Mouse (Mus musculus) layer of hippocampus, postnatal 14 days (tissue): Measurements from ENCODE around the gene Slc37a1. TPM values are rescaled to one million over a fixed set of nuclear protein-coding genes. Genes with fewer than 3 reads are reported as not detected.
"Not testable (repeated sequence)": the region's sequence is repeated elsewhere in the genome, so short reads cannot be mapped to it uniquely, and the experiment has no call there.

Experiments used
- DNase-seq, 2 experiments: peaks; one replicate each; pipeline ENCODE4 v3.0.0; 2021 to 2022; ENCODE audit warnings: low spot score in 2 of 2, mixed read lengths in 1 of 2
- total RNA-seq, 2 experiments: library from RNA; stranded (reverse); gene quantifications; 2 replicates each; pipeline ENCODE4 v1.2.3; 2021

Slc37a1 gene
- total RNA-seq, 2 experiments from 2014 or later: 4.2 to 7.0 TPM

- DNase-seq: no peak
Observed at GRCm38 (mm10) chr17:31344816-31345215, 58.2 kb downstream of the Slc37a1 start.

GRCm38 (mm10) chr17:31348129-31348528, 61.5 kb downstream of the Slc37a1 start:
- DNase-seq: no peak

- peak in 1 of 2 experiments; percentile 36 for DNase-seq
Observed at GRCm38 (mm10) chr17:31349388-31349787, 62.8 kb downstream of the Slc37a1 start.

DNA sequence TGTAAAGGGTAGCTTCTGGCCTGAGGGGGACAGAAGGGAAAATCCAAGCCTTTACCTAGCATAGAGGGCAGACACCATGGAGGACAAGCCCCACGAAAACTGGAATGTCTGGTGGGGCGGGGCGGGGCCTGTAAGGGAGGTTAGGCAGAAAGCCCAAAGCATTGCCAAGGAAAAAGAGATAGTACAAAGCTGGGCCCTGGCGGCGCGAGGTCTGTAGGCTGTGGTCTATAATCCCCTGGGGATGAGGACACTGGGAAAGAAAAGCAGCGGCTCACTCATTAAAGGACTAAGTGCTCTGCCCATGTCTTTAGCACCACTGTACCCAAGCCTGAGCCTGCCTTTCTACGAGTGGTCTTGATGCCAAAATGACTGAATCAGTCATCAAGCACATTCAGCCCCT, 65.4 kb downstream of the Slc37a1 start:
- no peak for DNase-seq

- DNase-seq: no peak
Observed at GRCm38 (mm10) chr17:31353255-31353654, 66.7 kb downstream of the Slc37a1 start.

DNA sequence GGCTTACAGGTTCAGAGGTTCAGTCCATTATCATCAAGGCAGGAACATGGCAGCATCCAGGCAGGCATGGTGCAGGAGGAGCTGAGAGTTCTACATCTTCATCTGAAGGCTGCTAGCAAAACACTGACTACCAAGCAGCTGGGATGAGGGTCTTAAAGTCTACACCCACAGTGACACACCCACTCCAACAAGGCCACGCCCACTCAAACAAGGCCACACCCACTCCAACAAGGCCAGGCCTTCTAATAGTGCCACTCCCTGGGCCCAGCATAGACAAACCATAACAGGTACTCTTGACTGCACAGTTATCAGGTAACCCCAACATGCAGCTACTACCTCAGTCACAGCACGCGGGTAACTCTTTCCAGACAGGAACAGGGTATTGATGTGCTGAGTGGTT, 68.1 kb downstream of the Slc37a1 start:
- not testable (repeated sequence) for DNase-seq

GRCm38 (mm10) chr17:31355792-31356502, 69.4 kb downstream of the Slc37a1 start:
- no peak for DNase-seq

DNA sequence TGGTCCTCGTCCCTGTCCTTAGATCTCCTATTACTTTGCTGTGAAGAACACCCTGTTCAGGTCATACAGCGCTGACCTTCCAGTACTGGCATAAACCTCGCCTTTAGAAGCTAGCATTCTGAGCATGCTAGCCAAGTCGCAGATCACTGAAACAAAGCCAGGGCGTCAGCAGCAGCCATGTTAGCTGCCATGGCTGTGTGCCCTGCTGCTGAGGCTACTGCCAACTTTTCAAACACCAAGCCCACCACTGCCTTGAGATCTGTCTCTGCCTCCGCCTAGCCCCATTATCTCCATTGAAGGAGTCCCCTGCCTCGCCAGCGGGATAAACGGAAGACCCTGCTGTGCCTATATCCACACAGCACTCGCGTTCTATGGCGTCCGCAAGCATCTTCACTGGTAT, 74.0 kb downstream of the Slc37a1 start:
- no peak for DNase-seq

- no peak for DNase-seq
Observed at GRCm38 (mm10) chr17:31365586-31366166, 79.1 kb downstream of the Slc37a1 start.

- DNase-seq: no peak
Observed at GRCm38 (mm10) chr17:31370221-31370620, 83.6 kb downstream of the Slc37a1 start.

GRCm38 (mm10) chr17:31370931-31371330, 84.3 kb downstream of the Slc37a1 start:
- DNase-seq: no peak

DNA sequence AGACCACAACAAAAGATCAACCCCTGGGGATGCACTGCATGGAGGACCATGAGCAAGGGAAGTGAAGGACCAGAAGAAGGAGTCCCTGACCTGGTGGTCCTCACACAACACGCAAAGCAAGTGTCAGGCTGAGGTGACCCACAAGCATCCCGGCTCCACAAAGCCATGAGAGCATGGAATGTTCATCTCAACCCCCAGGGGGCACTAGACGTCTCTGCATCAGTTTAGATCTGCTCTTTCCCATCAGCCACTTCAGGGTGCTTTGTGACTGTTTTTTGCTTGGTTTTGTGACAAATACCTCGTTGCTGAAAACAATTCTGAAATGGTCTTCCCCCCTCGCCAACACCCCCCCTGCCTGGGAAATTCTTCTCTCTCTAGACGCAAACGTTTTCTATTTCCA, 91.4 kb downstream of the Slc37a1 start:
- peak; percentile 78 to 87 for DNase-seq

GRCm38 (mm10) chr17:31378361-31378761, 91.8 kb downstream of the Slc37a1 start:
- DNase-seq: peak in 1 of 2 experiments; percentile 61

GRCm38 (mm10) chr17:31379086-31379485, 92.5 kb downstream of the Slc37a1 start:
- no peak for DNase-seq

DNA sequence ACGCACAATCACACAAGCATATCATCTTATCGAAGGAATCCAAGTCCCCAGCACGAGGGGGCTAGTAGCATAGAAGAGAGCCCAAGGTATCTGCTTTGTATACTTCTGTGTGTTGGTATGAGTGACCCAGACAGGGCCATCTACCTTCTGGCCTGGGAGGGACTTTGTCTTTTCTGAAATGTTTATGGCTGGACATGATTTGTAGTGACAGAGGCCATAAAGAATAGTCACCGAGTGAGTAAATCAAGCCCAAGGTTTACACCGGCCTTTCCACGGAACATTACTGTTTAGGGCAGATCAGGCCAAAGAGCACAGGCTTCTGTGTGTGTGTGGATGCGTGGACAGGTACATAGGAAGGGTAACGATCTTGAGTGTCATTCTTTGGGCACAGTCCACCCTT, 93.3 kb downstream of the Slc37a1 start:
- no peak for DNase-seq

GRCm38 (mm10) chr17:31383320-31383719, 96.7 kb downstream of the Slc37a1 start:
- DNase-seq: no peak

GRCm38 (mm10) chr17:31384968-31385627, 98.5 kb downstream of the Slc37a1 start:
- no peak for DNase-seq

- peak in 1 of 2 experiments; percentile 63 for DNase-seq
Observed at GRCm38 (mm10) chr17:31385671-31386665, 99.4 kb downstream of the Slc37a1 start, which contains the start of gene Pde9a. Gene Pde9a, plus strand, starts transcription at chr17:31386210.

DNA sequence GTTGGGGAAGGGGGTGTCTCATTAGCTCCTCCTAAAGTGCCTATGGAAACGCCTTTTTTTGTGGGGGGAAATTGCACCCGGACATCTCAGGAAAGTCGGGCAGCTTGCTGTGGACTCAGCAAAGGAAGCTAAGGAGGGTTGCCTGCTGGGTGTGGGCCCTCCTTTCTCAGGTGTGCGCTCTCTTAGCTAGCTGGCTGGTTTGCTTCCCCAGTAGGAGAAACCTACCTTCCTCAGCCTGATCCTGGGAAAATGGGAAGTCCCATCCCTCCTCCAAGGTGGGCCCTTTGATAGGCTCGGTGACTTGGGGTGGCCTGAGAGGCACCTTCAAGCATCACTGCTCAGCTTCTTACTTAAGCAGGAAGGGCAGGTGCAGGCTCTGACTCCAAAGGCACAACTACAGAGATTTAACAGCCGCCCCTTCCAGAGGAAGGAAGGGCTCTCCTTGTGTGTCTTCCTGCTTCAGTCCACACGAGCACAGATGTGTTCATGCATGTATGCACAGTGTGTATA, 100.2 kb downstream of the Slc37a1 start:
- no peak for DNase-seq

GRCm38 (mm10) chr17:31389432-31390050, 102.9 kb downstream of the Slc37a1 start:
- DNase-seq: no peak
